ENCODE assay signal across 1 mouse cellular context in the genomic region with DNA sequence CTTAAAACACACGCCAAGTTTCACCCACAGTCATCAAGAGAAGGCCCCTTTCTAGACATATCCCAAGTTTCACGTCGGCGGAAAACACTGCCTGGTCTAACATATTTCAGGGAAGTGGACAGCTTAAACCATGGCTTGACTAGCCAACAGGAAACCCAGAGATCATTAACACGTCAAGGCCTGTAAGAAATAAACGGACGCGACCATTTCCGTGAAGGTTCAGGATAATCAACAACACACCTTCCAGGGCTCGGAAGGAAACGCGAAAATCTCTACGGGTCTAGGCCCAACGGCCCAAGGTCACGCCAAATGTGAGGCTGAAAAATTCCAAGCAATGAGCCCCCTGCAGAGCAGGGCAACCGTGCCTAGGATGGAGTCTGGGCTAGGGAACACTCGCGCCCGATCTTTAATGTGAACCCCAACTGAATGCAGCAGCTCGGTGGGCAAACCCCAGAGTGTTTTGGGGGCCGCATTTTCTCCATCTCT.
A peak's percentile ranks its signal among the peaks of the same experiment; 100 is the strongest.
TF ChIP-seq lines count a peak whose summit lies in the region.

No protein-coding gene starts in this region.

TF ChIP-seq in CH12.LX, 34 proteins besides CTCF, POLR2A, EP300 and RAD21:
- no peak for TF ChIP-seq TCF12 (IDR thresholded peaks at IDR 0.05; ENCODE audit: low read depth, low read length)
- TF ChIP-seq RCOR1 (conservative IDR thresholded peaks at IDR 0.05; ENCODE audit: low read depth, low read length) = no peak
- TF ChIP-seq SMC3 (IDR thresholded peaks at IDR 0.05; ENCODE audit: low read depth, low read length) = no peak
- no peak for TF ChIP-seq POLR2AphosphoS2 (IDR thresholded peaks at IDR 0.05; ENCODE audit: low read depth, low read length)
- peak; percentile 53; the same call in 1 of the 2 replicates for TF ChIP-seq ELF1 (IDR thresholded peaks at IDR 0.05; ENCODE audit: low read depth, low read length)
- no peak for TF ChIP-seq IRF4 (IDR thresholded peaks at IDR 0.05; ENCODE audit: low read depth, low read length)
- no peak for TF ChIP-seq ZNF384 (IDR thresholded peaks at IDR 0.05; ENCODE audit: low read depth, low read length)
- peak; percentile 13; the same call in 1 of the 2 replicates for TF ChIP-seq MXI1 (IDR thresholded peaks at IDR 0.05; ENCODE audit: low read depth, low read length)
- TF ChIP-seq MYC (IDR thresholded peaks at IDR 0.05; ENCODE audit: low read depth, low read length) = no peak
- no peak for TF ChIP-seq NELFE (IDR thresholded peaks at IDR 0.05; ENCODE audit: low read depth, low read length)
- no peak for TF ChIP-seq MAZ (IDR thresholded peaks at IDR 0.05; ENCODE audit: low read depth, low read length)
- no peak for TF ChIP-seq GABPA (IDR thresholded peaks at IDR 0.05; ENCODE audit: insufficient replicate concordance, low read depth, low read length)
- peak; percentile 9; the same call in 1 of the 2 replicates for TF ChIP-seq CHD1 (IDR thresholded peaks at IDR 0.05; ENCODE audit: low read depth, low read length)
- no peak for TF ChIP-seq BHLHE40 (IDR thresholded peaks at IDR 0.05; ENCODE audit: low read depth, low read length)
- TF ChIP-seq USF2 (conservative IDR thresholded peaks at IDR 0.05; ENCODE audit: low read depth, low read length) = no peak
- no peak for TF ChIP-seq ZC3H11A (IDR thresholded peaks at IDR 0.05; ENCODE audit: low read depth, low read length)
- TF ChIP-seq JUN (IDR thresholded peaks at IDR 0.05; ENCODE audit: insufficient read depth, low read depth, low read length) = no peak
- no peak for TF ChIP-seq E2F4 (IDR thresholded peaks at IDR 0.05; ENCODE audit: insufficient replicate concordance, low read depth, low read length)
- TF ChIP-seq TBP (conservative IDR thresholded peaks at IDR 0.05; ENCODE audit: low read depth, low read length) = peak; percentile 38; the same call in 1 of the 2 replicates
- TF ChIP-seq HCFC1 (IDR thresholded peaks at IDR 0.05; ENCODE audit: low read depth, low read length) = no peak
TF ChIP-seq in CH12.LX: peak in this region for 4.
